Comparison of ENCODE assay signal across 11 mouse cellular contexts in genomic region chr10:53087811-53088210, GRCm38 (mm10).
DNase-seq lines count a peak whose midpoint lies in the region; ATAC-seq and TF ChIP-seq lines count a peak whose summit lies in the region.
"Had no signal": no experiment of that assay in that cellular context is flagged by ENCODE, and none has a peak within 500 bp of the region (broad histone marks: within the 10 kb centered on the region; RNA-seq: fewer than 3 reads in every experiment).

No protein-coding gene starts in this region.

- no peak overlapping the region for H3K27ac ChIP-seq in embryonic facial prominence, embryonic 11.5 days (replicated peaks; ENCODE audit: low read depth, low read length)
- no peak overlapping the region for H3K27ac ChIP-seq in embryonic facial prominence, embryonic 10.5 days (replicated peaks)
- no peak overlapping the region for H3K27ac ChIP-seq in kidney, embryonic 15.5 days
- no peak overlapping the region for H3K27ac ChIP-seq in MEL (ENCODE audit: control insufficient read depth, low read depth, low read length)
- no peak overlapping the region for H3K27ac ChIP-seq in lung, postnatal 0 days (ENCODE audit: low read length)
- H3K27ac ChIP-seq: limb, embryonic 13.5 days had no signal

- TF ChIP-seq CTCF in MEL (IDR thresholded peaks at IDR 0.05 in 2 of 3, conservative IDR thresholded peaks at IDR 0.05 in 1 of 3; ENCODE audit: control insufficient read depth in 1 of 3, insufficient read depth in 1 of 3, low read depth in 2 of 3, low read length in 3 of 3, poor library complexity in 1 of 3, severe bottlenecking in 1 of 3), result peak; percentile 10 to 72 (median 37); a peak in 3 of 6 replicates
- peak; percentile 62 for TF ChIP-seq CTCF in lung, postnatal 0 days (IDR thresholded peaks at IDR 0.05)

- peak; percentile 82 for TF ChIP-seq RAD21 in MEL (IDR thresholded peaks at IDR 0.05; ENCODE audit: low read depth, low read length)

- H3K4me3 ChIP-seq in embryonic facial prominence, embryonic 11.5 days (ENCODE audit: low read depth, low read length), result no peak overlapping the region
- no peak overlapping the region for H3K4me3 ChIP-seq in embryonic facial prominence, embryonic 10.5 days
- no peak overlapping the region for H3K4me3 ChIP-seq in kidney, embryonic 15.5 days (replicated peaks)
- H3K4me3 ChIP-seq in MEL (ENCODE audit: control insufficient read depth in 1 of 2, insufficient read depth in 1 of 2, low read depth in 2 of 2, low read length in 2 of 2), result no peak overlapping the region
- H3K4me3 ChIP-seq in lung, postnatal 0 days (ENCODE audit: low read depth, low read length), result no peak overlapping the region
- H3K4me3 ChIP-seq: limb, embryonic 13.5 days had no signal

- H3K27me3 ChIP-seq in embryonic facial prominence, embryonic 11.5 days (ENCODE audit: control insufficient read depth, insufficient read depth, low read length), result no peaks in the 10 kb centered on the region
- H3K27me3 ChIP-seq in embryonic facial prominence, embryonic 10.5 days (replicated peaks; ENCODE audit: low read depth, poor library complexity, severe bottlenecking), result no peaks in the 10 kb centered on the region
- H3K27me3 ChIP-seq in kidney, embryonic 15.5 days, result no peaks in the 10 kb centered on the region
- no peaks in the 10 kb centered on the region for H3K27me3 ChIP-seq in MEL (ENCODE audit: control insufficient read depth in 1 of 2, insufficient read depth in 2 of 2, low read length in 2 of 2)
- H3K27me3 ChIP-seq in lung, postnatal 0 days (replicated peaks; ENCODE audit: insufficient read depth, low read length), result no peaks in the 10 kb centered on the region
- H3K27me3 ChIP-seq: limb, embryonic 13.5 days had no signal

- no peak overlapping the region for H3K9ac ChIP-seq in embryonic facial prominence, embryonic 11.5 days (replicated peaks; ENCODE audit: low read length)
- no peak overlapping the region for H3K9ac ChIP-seq in kidney, embryonic 15.5 days
- H3K9ac ChIP-seq in MEL (ENCODE audit: control insufficient read depth, low read depth, low read length, poor library complexity, severe bottlenecking), result no peak overlapping the region
- H3K9ac ChIP-seq in lung, postnatal 0 days (replicated peaks; ENCODE audit: low read depth), result no peak overlapping the region
- H3K9ac ChIP-seq: limb, embryonic 13.5 days had no signal

- TF ChIP-seq POLR2A in MEL (IDR thresholded peaks at IDR 0.05; ENCODE audit: control insufficient read depth in 1 of 2, insufficient read depth in 1 of 2, low read depth in 1 of 2, low read length in 2 of 2, poor library complexity in 1 of 2), result no peak

- no peak for TF ChIP-seq EP300 in MEL (IDR thresholded peaks at IDR 0.05; ENCODE audit: low read depth in 1 of 2, low read length in 2 of 2)
- no peak for TF ChIP-seq EP300 in lung, postnatal 0 days (IDR thresholded peaks at IDR 0.05)

- H3K36me3 ChIP-seq in embryonic facial prominence, embryonic 11.5 days (replicated peaks; ENCODE audit: control insufficient read depth, insufficient read depth, low read depth, low read length), result no peaks in the 10 kb centered on the region
- no peaks in the 10 kb centered on the region for H3K36me3 ChIP-seq in embryonic facial prominence, embryonic 10.5 days (replicated peaks)
- no peaks in the 10 kb centered on the region for H3K36me3 ChIP-seq in kidney, embryonic 15.5 days
- H3K36me3 ChIP-seq in MEL (ENCODE audit: control insufficient read depth in 1 of 2, insufficient read depth in 2 of 2, low read length in 2 of 2), result no peaks in the 10 kb centered on the region
- no peaks in the 10 kb centered on the region for H3K36me3 ChIP-seq in lung, postnatal 0 days (ENCODE audit: insufficient read depth, low read length)
- H3K36me3 ChIP-seq: limb, embryonic 13.5 days had no signal

- H3K79me2 ChIP-seq in MEL (ENCODE audit: control insufficient read depth, insufficient read depth, low read length, poor library complexity), result no peaks in the 10 kb centered on the region

- no peak overlapping the region for H3K4me2 ChIP-seq in embryonic facial prominence, embryonic 11.5 days (ENCODE audit: low read depth, low read length)
- no peak overlapping the region for H3K4me2 ChIP-seq in kidney, embryonic 15.5 days
- H3K4me2 ChIP-seq in lung, postnatal 0 days (replicated peaks; ENCODE audit: low read depth, low read length), result no peak overlapping the region
- H3K4me2 ChIP-seq: limb, embryonic 13.5 days had no signal

- no peaks in the 10 kb centered on the region for H3K9me3 ChIP-seq in embryonic facial prominence, embryonic 11.5 days (replicated peaks; ENCODE audit: control insufficient read depth, low read length)
- no peaks in the 10 kb centered on the region for H3K9me3 ChIP-seq in embryonic facial prominence, embryonic 10.5 days
- no peaks in the 10 kb centered on the region for H3K9me3 ChIP-seq in kidney, embryonic 15.5 days (replicated peaks)
- no peaks in the 10 kb centered on the region for H3K9me3 ChIP-seq in MEL (replicated peaks; ENCODE audit: insufficient read depth, low read length)
- no peaks in the 10 kb centered on the region for H3K9me3 ChIP-seq in lung, postnatal 0 days (ENCODE audit: low read length)
- H3K9me3 ChIP-seq: limb, embryonic 13.5 days had no signal

- 79% methylated on average over 1 of the region's 1 CpGs for WGBS in embryonic facial prominence, embryonic 11.5 days
- WGBS in embryonic facial prominence, embryonic 10.5 days, result 91% methylated on average over 1 of the region's 1 CpGs
- WGBS in kidney, embryonic 15.5 days, result 67% methylated on average over 1 of the region's 1 CpGs
- 71% methylated on average over 1 of the region's 1 CpGs for WGBS in lung, postnatal 0 days

- ATAC-seq in embryonic facial prominence, embryonic 11.5 days (replicated peaks; ENCODE audit: insufficient number of reproducible peaks, low FRiP score, low TSS enrichment, low read depth), result no peak
- ATAC-seq in kidney, embryonic 15.5 days (replicated peaks; ENCODE audit: low FRiP score), result no peak
- ATAC-seq in lung, postnatal 0 days, result no peak
- ATAC-seq: midbrain, embryonic 16.5 days had no signal

- DNase-seq in embryonic facial prominence, embryonic 11.5 days (ENCODE audit: low spot score), result peak; percentile 26
- DNase-seq in embryonic facial prominence, embryonic 10.5 days (ENCODE audit: low spot score), result no peak
- DNase-seq in kidney, postnatal 14 days, result peak; percentile 41
- DNase-seq in MEL (ENCODE audit: low read depth, low spot score), result peak; percentile 53
- DNase-seq in lung, postnatal 0 days (ENCODE audit: low spot score), result peak; percentile 7
- no peak for DNase-seq in c-Kit-positive CD71-positive TER-119-positive erythroid progenitor cells, embryonic 14.5 days (ENCODE audit: low spot score)
- DNase-seq in right cerebral cortex, adult 2 months (ENCODE audit: low spot score in 2 of 2), result no peak
- DNase-seq: right cerebral cortex, postnatal 25 days had no signal

- H3K4me1 ChIP-seq in embryonic facial prominence, embryonic 11.5 days (ENCODE audit: control insufficient read depth, insufficient read depth, low read length), result no peaks in the 10 kb centered on the region
- no peaks in the 10 kb centered on the region for H3K4me1 ChIP-seq in embryonic facial prominence, embryonic 10.5 days
- no peaks in the 10 kb centered on the region for H3K4me1 ChIP-seq in kidney, embryonic 15.5 days
- H3K4me1 ChIP-seq in MEL (ENCODE audit: control insufficient read depth in 1 of 2, insufficient read depth in 2 of 2, low read length in 2 of 2), result no peaks in the 10 kb centered on the region
- H3K4me1 ChIP-seq in lung, postnatal 0 days (ENCODE audit: insufficient read depth, low read depth, low read length), result no peaks in the 10 kb centered on the region
- H3K4me1 ChIP-seq: limb, embryonic 13.5 days had no signal

TF ChIP-seq in MEL, 35 proteins besides CTCF, POLR2A, EP300 and RAD21:
- TF ChIP-seq MYB (IDR thresholded peaks at IDR 0.05; ENCODE audit: low read depth, low read length), result no peak
- no peak for TF ChIP-seq MAZ (IDR thresholded peaks at IDR 0.05; ENCODE audit: low read depth, low read length)
- no peak for TF ChIP-seq UBTF (IDR thresholded peaks at IDR 0.05; ENCODE audit: borderline replicate concordance, insufficient read depth, low read depth, low read length)
- TF ChIP-seq SMC3 (IDR thresholded peaks at IDR 0.05; ENCODE audit: low read depth, low read length), result peak; percentile 78
- TF ChIP-seq POLR2AphosphoS5 (IDR thresholded peaks at IDR 0.05; ENCODE audit: borderline replicate concordance, low read depth, low read length), result no peak
- TF ChIP-seq MAX (IDR thresholded peaks at IDR 0.05; ENCODE audit: low read length), result no peak
- no peak for TF ChIP-seq MEF2A (IDR thresholded peaks at IDR 0.05; ENCODE audit: extremely low read depth, insufficient replicate concordance, low read depth, low read length, poor library complexity, severe bottlenecking)
- no peak for TF ChIP-seq MXI1 (IDR thresholded peaks at IDR 0.05; ENCODE audit: low read depth, low read length)
- peak; percentile 75 for TF ChIP-seq ZC3H11A (IDR thresholded peaks at IDR 0.05; ENCODE audit: low read depth, low read length)

Comparison
In these comparisons a context has a peak if more than half of its experiments do, and no peak if none do; other contexts are left out.
1. DNase-seq: peak in embryonic facial prominence, embryonic 11.5 days (single experiment), kidney, postnatal 14 days (single experiment), MEL (single experiment) and lung, postnatal 0 days (single experiment); none in embryonic facial prominence, embryonic 10.5 days (single experiment), c-Kit-positive CD71-positive TER-119-positive erythroid progenitor cells, embryonic 14.5 days (single experiment) and right cerebral cortex, adult 2 months (0 of 2).